Mouse (Mus musculus) CH12.LX (cell line): ENCODE data around the gene Cacna1c.

Experiments used
- CHD2 ChIP-seq: IDR thresholded peaks from 2 replicates; pipeline ENCODE4 v1.6.1; 2011; ENCODE audit warnings: low read length, improper control_type of control experiment
- CTCF ChIP-seq, 2 experiments: IDR thresholded peaks in 1 of 2; conservative IDR thresholded peaks in 1 of 2; 2 replicates each; pipeline ENCODE4 v1.5.1; 2011 to 2012; ENCODE audit warnings: low read depth in 2 of 2, low read length in 2 of 2, improper control_type of control experiment in 1 of 2, inconsistent platforms in 1 of 2, mild to moderate bottlenecking in 1 of 2, moderate library complexity in 1 of 2
- IRF4 ChIP-seq: IDR thresholded peaks from 2 replicates; pipeline ENCODE4 v1.6.1; 2014; ENCODE audit warnings: low read depth, mild to moderate bottlenecking, inconsistent platforms, low read length, improper control_type of control experiment
- JUND ChIP-seq: conservative IDR thresholded peaks from 2 replicates; pipeline ENCODE4 v1.6.1; 2011; ENCODE audit warnings: low read depth, low read length, improper control_type of control experiment
- MAFK ChIP-seq: IDR thresholded peaks from 2 replicates; pipeline ENCODE4 v1.6.1; 2011; ENCODE audit warnings: low read length, improper control_type of control experiment; ENCODE audit not compliant: insufficient replicate concordance
- USF2 ChIP-seq: conservative IDR thresholded peaks from 2 replicates; pipeline ENCODE4 v1.6.1; 2011; ENCODE audit warnings: low read depth, low read length, improper control_type of control experiment

DNA sequence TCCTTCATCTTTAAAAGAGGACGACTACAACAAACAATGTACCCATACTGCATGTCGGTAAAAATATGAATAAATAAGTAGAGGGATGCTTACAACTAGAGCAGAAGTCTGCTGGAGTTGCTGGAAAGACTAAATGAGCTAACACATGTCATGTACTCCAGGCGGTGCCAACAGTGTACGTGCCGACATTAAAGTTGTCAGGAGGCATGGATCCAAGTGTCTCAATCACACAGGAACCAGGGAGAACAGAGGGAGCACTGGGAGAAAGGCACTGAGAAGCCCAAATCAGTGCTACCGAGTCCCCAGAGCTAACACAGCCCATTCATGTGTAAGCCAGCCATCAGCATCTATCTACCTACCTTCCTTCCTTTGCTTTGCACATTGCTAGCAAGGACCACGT is 150.7 kb downstream of the Cacna1c start:
- TF ChIP-seq MAFK (no peak), CTCF (conservative IDR thresholded peaks at IDR 0.05 in 1 of 2, IDR thresholded peaks at IDR 0.05 in 1 of 2; ENCODE audit: low read depth in 2 of 2, low read length in 2 of 2) (no peak), IRF4 (no peak), CHD2 (no peak), JUND (no peak), USF2 (no peak)
